Mouse (Mus musculus): ENCODE data around the gene Tmem174. TPM values are rescaled to one million over a fixed set of nuclear protein-coding genes. Genes with fewer than 3 reads are reported as not detected.
A peak's percentile ranks its signal among the peaks of the same experiment; 100 is the strongest.

Tmem174 gene
- polyA plus RNA-seq, 1 experiment from 2014 or later = not detected

GRCm38 (mm10) chr13:98622881-98623549 lies 14.2 kb downstream of the Tmem174 start:
- 68% methylated on average over 8 of the region's 8 CpGs for WGBS
- 0 out of 2 replicates have a peak overlapping the region, but pooled peaks have one; percentile 35 for H3K27ac ChIP-seq
- H3K36me3 ChIP-seq = no peaks in the 10 kb centered on the region
- peaks cover 9% of the 10 kb centered on the region for H3K4me1 ChIP-seq (replicated peaks)
- no peak for DNase-seq (ENCODE audit: low spot score)
- H3K4me3 ChIP-seq = no peak overlapping the region
- no peaks in the 10 kb centered on the region for H3K27me3 ChIP-seq (ENCODE audit: insufficient read depth, poor library complexity, severe bottlenecking)
- H3K9me3 ChIP-seq = no peaks in the 10 kb centered on the region

- 82% methylated on average over 17 of the region's 17 CpGs for WGBS
- peaks cover 10% of the 10 kb centered on the region for H3K9me3 ChIP-seq
- no peak overlapping the region for H3K27ac ChIP-seq
- H3K27me3 ChIP-seq (ENCODE audit: insufficient read depth, poor library complexity, severe bottlenecking) = 0 out of 2 replicates have a peak, but pooled peaks cover 3% of the 10 kb centered on the region
- 0 out of 2 replicates have a peak, but pooled peaks cover 4% of the 10 kb centered on the region for H3K36me3 ChIP-seq
- H3K4me1 ChIP-seq (replicated peaks) = no peaks in the 10 kb centered on the region
- H3K4me3 ChIP-seq = no peak overlapping the region
- DNase-seq (ENCODE audit: low spot score) = no peak
Observed at GRCm38 (mm10) chr13:98617429-98618067, 19.7 kb downstream of the Tmem174 start.

- DNase-seq (ENCODE audit: low spot score) = no peak
- Histone ChIP-seq H3K27ac (no peak overlapping the region), H3K27me3 (ENCODE audit: insufficient read depth, poor library complexity, severe bottlenecking) (no peaks in the 10 kb centered on the region), H3K4me3 (no peak overlapping the region), H3K9me3 (peaks cover 5% of the 10 kb centered on the region), H3K4me1 (replicated peaks) (peaks cover 2% of the 10 kb centered on the region; the same call in 1 of the 2 replicates), H3K36me3 (no peaks in the 10 kb centered on the region)
- WGBS = 75% methylated on average over 9 of the region's 9 CpGs
Observed at GRCm38 (mm10) chr13:98607885-98608477, 29.2 kb downstream of the Tmem174 start.

- peaks cover 3% of the 10 kb centered on the region; the same call in 1 of the 2 replicates for H3K4me1 ChIP-seq (replicated peaks)
- WGBS = 82% methylated on average over 11 of the region's 11 CpGs
- H3K27ac ChIP-seq = no peak overlapping the region
- no peaks in the 10 kb centered on the region for H3K27me3 ChIP-seq (ENCODE audit: insufficient read depth, poor library complexity, severe bottlenecking)
- DNase-seq (ENCODE audit: low spot score) = no peak
- no peaks in the 10 kb centered on the region for H3K36me3 ChIP-seq
- H3K9me3 ChIP-seq = no peaks in the 10 kb centered on the region
- no peak overlapping the region for H3K4me3 ChIP-seq
Observed at GRCm38 (mm10) chr13:98603799-98604198, 33.4 kb downstream of the Tmem174 start.

GRCm38 (mm10) chr13:98596746-98597145 lies 40.5 kb downstream of the Tmem174 start:
- no peaks in the 10 kb centered on the region for H3K36me3 ChIP-seq
- H3K27me3 ChIP-seq (ENCODE audit: insufficient read depth, poor library complexity, severe bottlenecking) = peaks cover 20% of the 10 kb centered on the region; the same call in 1 of the 2 replicates
- no peak for DNase-seq (ENCODE audit: low spot score)
- no peak overlapping the region for H3K4me3 ChIP-seq
- WGBS = 79% methylated on average over 4 of the region's 4 CpGs
- H3K27ac ChIP-seq = no peak overlapping the region
- no peaks in the 10 kb centered on the region for H3K9me3 ChIP-seq
- H3K4me1 ChIP-seq (replicated peaks) = peaks cover 25% of the 10 kb centered on the region

- Histone ChIP-seq H3K4me1 (replicated peaks) (peaks cover 37% of the 10 kb centered on the region), H3K27ac (0 out of 2 replicates have a peak overlapping the region, but pooled peaks have one; percentile 26), H3K9me3 (no peaks in the 10 kb centered on the region), H3K27me3 (ENCODE audit: insufficient read depth, poor library complexity, severe bottlenecking) (peaks cover 39% of the 10 kb centered on the region), H3K36me3 (no peaks in the 10 kb centered on the region), H3K4me3 (no peak overlapping the region)
- WGBS = 58% methylated on average over 10 of the region's 10 CpGs
- DNase-seq (ENCODE audit: low spot score) = no peak
Observed at GRCm38 (mm10) chr13:98594726-98595141, 42.5 kb downstream of the Tmem174 start.

- Histone ChIP-seq H3K36me3 (no peaks in the 10 kb centered on the region), H3K4me1 (replicated peaks) (peaks cover 44% of the 10 kb centered on the region), H3K9me3 (no peaks in the 10 kb centered on the region), H3K27ac (no peak overlapping the region), H3K4me3 (no peak overlapping the region), H3K27me3 (ENCODE audit: insufficient read depth, poor library complexity, severe bottlenecking) (peaks cover 46% of the 10 kb centered on the region)
- WGBS = 63% methylated on average over 11 of the region's 11 CpGs
- DNase-seq (ENCODE audit: low spot score) = no peak
Observed at GRCm38 (mm10) chr13:98593938-98594539, 43.2 kb downstream of the Tmem174 start.

GRCm38 (mm10) chr13:98591406-98591805 lies 45.8 kb downstream of the Tmem174 start:
- Histone ChIP-seq H3K4me3 (no peak overlapping the region), H3K4me1 (replicated peaks) (peaks cover 58% of the 10 kb centered on the region), H3K27me3 (ENCODE audit: insufficient read depth, poor library complexity, severe bottlenecking) (peaks cover 73% of the 10 kb centered on the region), H3K9me3 (no peaks in the 10 kb centered on the region), H3K27ac (no peak overlapping the region), H3K36me3 (no peaks in the 10 kb centered on the region)
- 60% methylated on average over 6 of the region's 6 CpGs for WGBS
- no peak for DNase-seq (ENCODE audit: low spot score)

- DNase-seq (ENCODE audit: low spot score) = no peak
- Histone ChIP-seq H3K9me3 (no peaks in the 10 kb centered on the region), H3K27me3 (ENCODE audit: insufficient read depth, poor library complexity, severe bottlenecking) (peaks cover 78% of the 10 kb centered on the region), H3K4me1 (replicated peaks) (peaks cover 58% of the 10 kb centered on the region), H3K36me3 (no peaks in the 10 kb centered on the region), H3K27ac (no peak overlapping the region), H3K4me3 (no peak overlapping the region)
- 69% methylated on average over 6 of the region's 6 CpGs for WGBS
Observed at GRCm38 (mm10) chr13:98590693-98591389, 46.4 kb downstream of the Tmem174 start.

GRCm38 (mm10) chr13:98589572-98589971 lies 47.6 kb downstream of the Tmem174 start:
- peaks cover 91% of the 10 kb centered on the region for H3K27me3 ChIP-seq (ENCODE audit: insufficient read depth, poor library complexity, severe bottlenecking)
- H3K27ac ChIP-seq = 0 out of 2 replicates have a peak overlapping the region, but pooled peaks have one; percentile 79
- H3K9me3 ChIP-seq = no peaks in the 10 kb centered on the region
- H3K4me3 ChIP-seq = peak overlapping the region; percentile 60
- WGBS = 57% methylated on average over 9 of the region's 9 CpGs
- H3K36me3 ChIP-seq = no peaks in the 10 kb centered on the region
- DNase-seq (ENCODE audit: low spot score) = no peak
- peaks cover 49% of the 10 kb centered on the region for H3K4me1 ChIP-seq (replicated peaks)

GRCm38 (mm10) chr13:98588951-98589501 lies 48.2 kb downstream of the Tmem174 start:
- Histone ChIP-seq H3K4me3 (peak overlapping the region; percentile 60), H3K4me1 (replicated peaks) (peaks cover 46% of the 10 kb centered on the region), H3K27me3 (ENCODE audit: insufficient read depth, poor library complexity, severe bottlenecking) (peaks cover 97% of the 10 kb centered on the region), H3K27ac (peak overlapping the region; percentile 79), H3K9me3 (no peaks in the 10 kb centered on the region), H3K36me3 (no peaks in the 10 kb centered on the region)
- peak; percentile 93 for DNase-seq (ENCODE audit: low spot score)
- WGBS = 2% methylated on average over 35 of the region's 35 CpGs

- H3K27me3 ChIP-seq (ENCODE audit: insufficient read depth, poor library complexity, severe bottlenecking) = peaks cover 99% of the 10 kb centered on the region
Observed at GRCm38 (mm10) chr13:98588480-98588879, 48.7 kb downstream of the Tmem174 start.

More at GRCm38 (mm10) chr13:98588480-98588879, 48.7 kb downstream of the Tmem174 start:
- Histone ChIP-seq H3K27ac (peak overlapping the region; percentile 79), H3K9me3 (no peaks in the 10 kb centered on the region), H3K36me3 (no peaks in the 10 kb centered on the region), H3K4me3 (peak overlapping the region; percentile 60), H3K4me1 (replicated peaks) (peaks cover 46% of the 10 kb centered on the region)
- WGBS = 2% methylated on average over 12 of the region's 12 CpGs
- no peak for DNase-seq (ENCODE audit: low spot score)

All from hindbrain, embryonic 10.5 days (tissue).